Mouse (Mus musculus) regulatory T cell (primary cell): ENCODE results near the gene Hist1h2bf.
"Not testable (repeated sequence)": the region's sequence is repeated elsewhere in the genome, so short reads cannot be mapped to it uniquely, and the experiment has no call there.

Source experiments
- in situ Hi-C: fragments of 300-600 bp; cut with MboI, MseI; formaldehyde crosslinking; loops from one replicate; pipeline ENCODE4 v1.15.1; 2025; ENCODE audit warnings: high pct_unique_total_duplicates

Gene Hist1h2bf

DNA sequence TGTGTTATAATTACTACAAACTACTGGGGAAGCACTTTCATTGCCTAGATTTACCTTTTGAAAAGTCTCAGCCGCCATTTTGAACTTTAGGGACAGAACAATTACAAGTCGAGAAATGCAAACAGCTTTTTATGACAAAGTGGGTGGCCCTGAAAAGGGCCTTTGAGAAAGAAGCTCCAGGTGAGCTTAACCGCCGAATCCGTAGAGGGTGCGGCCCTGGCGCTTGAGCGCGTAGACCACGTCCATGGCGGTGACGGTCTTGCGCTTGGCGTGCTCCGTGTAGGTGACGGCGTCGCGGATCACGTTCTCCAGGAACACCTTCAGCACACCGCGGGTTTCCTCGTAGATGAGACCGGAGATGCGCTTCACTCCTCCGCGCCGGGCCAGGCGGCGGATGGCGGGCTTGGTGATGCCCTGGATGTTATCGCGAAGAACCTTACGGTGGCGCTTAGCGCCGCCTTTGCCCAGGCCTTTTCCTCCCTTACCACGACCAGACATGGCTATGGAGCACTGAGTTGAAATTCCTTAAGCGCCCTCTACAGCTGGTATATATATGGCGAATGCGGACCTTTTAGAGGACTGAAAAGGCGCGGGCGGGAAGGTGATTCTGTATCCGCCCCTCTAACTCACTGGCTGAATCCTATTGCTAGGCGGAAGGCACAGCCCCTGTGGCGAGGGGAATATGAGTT, 22.7 kb downstream of the Hist1h2bf start, which contains the start of gene Hist1h4f:
Gene Hist1h4f, minus strand, starts transcription at position 503 of the 689 bp plus-strand sequence.
- in situ Hi-C loops = loop anchor here (25.0 kb wide), 2 partner anchors 1061 to 1739 kb away; partner anchors contain the start of genes Hist1h2ao, Hist1h2bq and Hist1h4m

DNA sequence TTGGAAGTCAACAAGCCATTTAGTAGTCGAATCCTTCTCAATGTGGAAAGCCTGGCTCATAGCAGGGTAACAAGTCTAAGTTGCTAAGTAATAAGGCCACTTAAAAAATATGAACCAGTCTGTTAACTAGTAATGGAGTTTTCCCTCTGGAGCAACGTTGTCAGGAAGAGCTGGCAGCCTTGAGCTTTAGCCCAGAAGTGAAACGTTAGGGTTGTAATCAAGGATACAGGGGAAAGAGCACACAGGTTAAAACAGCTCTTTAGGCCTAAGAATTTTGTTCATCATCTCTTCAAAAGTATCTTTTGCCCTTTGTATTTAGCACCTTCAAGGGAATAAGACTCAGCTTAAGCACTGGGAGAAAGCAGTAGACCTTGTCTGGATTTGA, 23.2 kb downstream of the Hist1h2bf start:
- in situ Hi-C loops = loop anchor here (25.0 kb wide), 2 partner anchors 1062 to 1738 kb away; partner anchors contain the start of genes Hist1h2ao, Hist1h2bq and Hist1h4m

- in situ Hi-C loops = no loop called here
Observed at GRCm38 (mm10) chr13:23546694-23547093, 27.3 kb downstream of the Hist1h2bf start.

GRCm38 (mm10) chr13:23544787-23545120, 29.2 kb downstream of the Hist1h2bf start:
- in situ Hi-C loops = not testable (repeated sequence)

DNA sequence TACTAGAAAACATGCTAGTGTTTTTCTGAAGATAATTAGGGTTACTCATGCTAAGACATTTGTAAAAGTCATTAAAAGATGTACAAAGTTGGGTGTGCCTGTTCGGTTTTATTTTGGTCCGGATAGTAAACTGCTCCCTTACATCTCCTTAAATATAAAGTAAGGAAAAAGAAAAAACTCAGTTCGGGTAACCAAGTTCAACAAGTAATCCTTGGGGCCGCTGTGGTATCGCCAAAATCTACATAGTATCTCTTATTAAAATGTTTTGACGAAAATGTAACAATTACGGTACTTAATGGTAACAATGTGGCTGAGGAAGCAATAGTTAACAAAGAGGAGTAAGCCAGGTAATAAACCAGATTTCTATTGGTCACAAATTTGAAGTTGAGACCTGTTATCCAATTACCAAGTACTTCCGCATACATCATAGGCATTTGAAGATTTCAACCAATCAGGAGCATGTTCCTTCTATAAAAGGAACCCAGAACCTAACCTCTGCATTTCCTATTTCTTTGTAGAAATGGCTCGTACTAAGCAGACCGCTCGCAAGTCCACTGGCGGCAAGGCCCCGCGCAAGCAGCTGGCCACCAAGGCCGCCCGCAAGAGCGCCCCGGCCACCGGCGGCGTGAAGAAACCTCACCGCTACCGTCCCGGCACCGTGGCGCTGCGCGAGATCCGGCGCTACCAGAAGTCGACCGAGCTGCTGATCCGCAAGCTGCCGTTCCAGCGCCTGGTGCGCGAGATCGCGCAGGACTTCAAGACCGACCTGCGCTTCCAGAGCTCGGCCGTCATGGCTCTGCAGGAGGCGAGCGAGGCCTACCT, 29.8 kb downstream of the Hist1h2bf start, which contains the start of gene Hist1h3f:
Gene Hist1h3f, plus strand, starts transcription at position 88 of the 822 bp plus-strand sequence.
- in situ Hi-C loops = no loop called here

GRCm38 (mm10) chr13:23542999-23543607, 30.9 kb downstream of the Hist1h2bf start, which contains the start of gene Hist1h2bh:
Gene Hist1h2bh, minus strand, starts transcription at chr13:23543392.
- in situ Hi-C loops = not testable (repeated sequence)

- in situ Hi-C loops = not testable (repeated sequence)
Observed at GRCm38 (mm10) chr13:23542225-23542980, 31.6 kb downstream of the Hist1h2bf start.

DNA sequence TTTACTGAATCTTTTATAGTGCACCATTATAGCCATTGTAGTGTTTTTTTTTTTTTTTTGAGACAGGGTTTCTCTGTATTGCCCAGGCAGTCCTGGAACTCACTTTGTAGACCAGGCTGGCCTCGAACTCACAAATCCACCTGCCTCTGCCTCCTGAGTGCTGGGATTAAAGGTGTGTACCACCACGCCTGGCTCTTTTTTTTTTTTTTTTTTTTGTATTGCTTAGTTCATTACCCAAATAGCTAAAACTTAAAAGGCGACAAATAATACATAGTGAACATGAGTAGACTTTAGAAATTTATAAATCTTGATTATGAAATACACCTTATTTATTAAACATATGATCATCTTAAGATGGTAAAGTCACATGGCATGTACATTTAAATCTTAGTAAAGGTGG, 32.5 kb downstream of the Hist1h2bf start:
- in situ Hi-C loops = no loop called here

DNA sequence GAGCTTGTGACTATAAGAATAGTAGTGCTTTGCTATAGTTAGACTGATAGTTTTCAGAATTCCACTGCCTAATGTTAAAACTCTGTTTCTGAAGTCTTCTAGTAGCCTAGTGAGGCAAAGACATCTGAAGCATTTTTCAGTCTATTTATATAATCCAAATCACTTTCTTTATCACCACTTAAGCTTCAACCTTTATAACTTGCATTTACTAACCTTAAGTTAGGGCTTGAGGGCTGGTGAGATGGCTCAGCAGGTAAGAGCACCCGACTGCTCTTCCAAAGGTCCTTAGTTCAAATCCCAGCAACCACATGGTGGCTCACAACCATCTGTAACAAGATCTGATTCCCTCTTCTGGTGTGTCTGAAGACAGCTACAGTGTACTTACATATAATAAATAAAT, 34.2 kb downstream of the Hist1h2bf start:
- in situ Hi-C loops = loop anchor here (10.0 kb wide), 2 partner anchors 45 to 1505 kb away; partner anchors contain the start of genes Hist1h2ah, Hist1h2bk and Hist1h4d

DNA sequence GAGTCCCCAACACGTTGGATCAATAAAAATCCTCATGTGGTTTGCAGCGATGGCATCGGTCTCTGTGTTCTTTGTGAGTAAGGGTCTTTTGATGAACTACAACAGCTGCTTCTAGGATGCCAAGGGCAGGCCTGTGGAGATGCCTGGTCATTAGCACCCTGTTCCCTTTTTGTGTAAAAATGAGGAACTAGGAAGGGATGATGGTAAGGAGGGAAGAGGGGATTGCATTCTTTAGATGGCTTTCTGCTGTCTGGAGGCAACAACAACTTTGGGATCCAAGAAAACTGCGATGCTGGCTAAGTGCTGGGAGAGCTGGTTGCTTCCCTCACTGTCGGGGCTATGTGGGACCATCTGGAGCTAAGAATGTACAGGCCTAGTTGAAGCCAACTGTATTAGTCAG, 35.7 kb downstream of the Hist1h2bf start:
- in situ Hi-C loops = loop anchor here (10.0 kb wide), 2 partner anchors 47 to 1503 kb away; partner anchors contain the start of genes Hist1h2ah, Hist1h2bk and Hist1h4d

DNA sequence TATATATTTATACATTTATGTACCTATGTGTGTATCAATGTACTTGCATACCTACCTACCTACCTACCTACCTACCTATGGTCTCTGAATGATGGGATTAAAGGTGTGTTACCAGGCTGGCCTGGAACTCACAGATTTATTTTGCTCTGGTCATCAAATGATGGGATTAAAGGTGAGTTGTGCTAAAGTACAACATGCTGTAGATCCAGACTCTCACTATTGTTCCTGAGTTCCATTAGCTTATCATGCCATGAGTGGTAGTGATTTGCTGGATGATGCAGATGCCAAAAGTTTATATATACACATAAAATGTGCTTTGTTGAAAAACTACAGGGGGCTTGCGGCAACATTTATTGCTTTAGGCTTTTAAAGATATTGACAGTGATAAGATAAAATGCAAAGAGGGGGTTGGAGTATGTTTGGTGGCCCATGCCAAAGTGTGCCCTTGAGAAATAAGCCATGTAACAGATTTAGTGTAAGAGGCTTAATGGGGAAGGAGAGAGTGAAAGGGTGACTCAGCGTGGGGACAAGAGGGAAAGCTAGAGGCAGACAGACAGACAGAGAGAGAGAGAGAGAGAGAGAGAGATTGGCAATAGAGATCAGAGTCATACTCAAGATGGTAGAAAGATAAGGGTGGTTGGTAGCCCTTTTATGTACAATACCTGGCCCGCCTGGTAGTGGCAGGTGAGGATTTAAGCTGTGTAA, 36.8 kb downstream of the Hist1h2bf start:
- in situ Hi-C loops = loop anchor here (10.0 kb wide), 2 partner anchors 48 to 1502 kb away; partner anchors contain the start of genes Hist1h2ah, Hist1h2bk and Hist1h4d

GRCm38 (mm10) chr13:23536076-23536822, 37.7 kb downstream of the Hist1h2bf start:
- in situ Hi-C loops = loop anchor here (10.0 kb wide), 2 partner anchors 49 to 1501 kb away; partner anchors contain the start of genes Hist1h2ah, Hist1h2bk and Hist1h4d

DNA sequence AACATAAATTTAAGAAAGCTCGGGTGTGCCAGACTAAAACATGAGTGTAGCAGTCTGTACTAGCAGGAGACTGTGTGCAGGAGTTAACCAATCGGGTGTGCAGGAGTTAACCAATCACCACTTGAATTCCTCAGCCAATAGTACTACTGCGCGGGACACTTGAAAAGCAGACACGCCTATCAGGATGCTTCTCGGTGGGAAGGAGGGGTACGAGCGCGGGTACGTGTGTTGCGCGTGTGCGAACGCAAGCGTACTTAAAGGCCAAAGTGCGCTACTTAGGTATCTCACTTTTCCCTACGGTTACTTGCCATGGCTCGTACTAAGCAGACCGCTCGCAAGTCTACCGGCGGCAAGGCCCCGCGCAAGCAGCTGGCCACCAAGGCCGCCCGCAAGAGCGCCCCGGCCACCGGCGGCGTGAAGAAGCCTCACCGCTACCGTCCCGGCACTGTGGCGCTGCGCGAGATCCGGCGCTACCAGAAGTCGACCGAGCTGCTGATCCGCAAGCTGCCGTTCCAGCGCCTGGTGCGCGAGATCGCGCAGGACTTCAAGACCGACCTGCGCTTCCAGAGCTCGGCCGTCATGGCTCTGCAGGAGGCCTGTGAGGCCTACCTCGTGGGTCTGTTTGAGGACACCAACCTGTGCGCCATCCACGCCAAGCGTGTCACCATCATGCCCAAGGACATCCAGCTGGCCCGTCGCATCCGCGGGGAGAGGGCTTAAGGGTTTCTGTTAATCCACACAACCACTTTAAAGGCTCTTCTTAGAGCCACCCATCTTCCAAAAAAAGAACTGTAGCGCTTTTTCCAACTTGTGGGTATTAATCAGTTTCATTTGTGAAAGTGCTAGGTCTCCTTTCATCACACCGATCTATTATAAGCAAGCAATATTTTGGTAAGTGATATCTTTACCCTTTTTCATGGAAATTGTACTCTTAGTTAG, 38.6 kb downstream of the Hist1h2bf start, which contains the start of gene Hist1h3g:
Gene Hist1h3g, plus strand, starts transcription at position 286 of the 939 bp plus-strand sequence.
- in situ Hi-C loops = loop anchor here (10.0 kb wide), 2 partner anchors 49 to 1501 kb away; partner anchors contain the start of genes Hist1h2ah, Hist1h2bk and Hist1h4d

- in situ Hi-C loops = loop anchor here (5.0 to 10.0 kb wide), 3 partner anchors 50 to 1822 kb away; partner anchors contain the start of genes Hist1h2ah, Hist1h2bk and Hist1h4d
Observed at GRCm38 (mm10) chr13:23534368-23535131, 39.4 kb downstream of the Hist1h2bf start.

GRCm38 (mm10) chr13:23533560-23534367, 40.2 kb downstream of the Hist1h2bf start, which contains the start of gene Hist1h2af:
Gene Hist1h2af, plus strand, starts transcription at chr13:23533906.
- in situ Hi-C loops = loop anchor here (5.0 to 10.0 kb wide), 3 partner anchors 51 to 1821 kb away; partner anchors contain the start of genes Hist1h2ah, Hist1h2bk and Hist1h4d
